Mouse (Mus musculus) yolk sac, embryonic 10.5 days (tissue): ENCODE results near the gene St6galnac4.

Experiments
- DNase-seq: peaks from one replicate; pipeline ENCODE4 v3.0.0-alpha.2; 2017; ENCODE audit warnings: low spot score

St6galnac4 gene

DNA sequence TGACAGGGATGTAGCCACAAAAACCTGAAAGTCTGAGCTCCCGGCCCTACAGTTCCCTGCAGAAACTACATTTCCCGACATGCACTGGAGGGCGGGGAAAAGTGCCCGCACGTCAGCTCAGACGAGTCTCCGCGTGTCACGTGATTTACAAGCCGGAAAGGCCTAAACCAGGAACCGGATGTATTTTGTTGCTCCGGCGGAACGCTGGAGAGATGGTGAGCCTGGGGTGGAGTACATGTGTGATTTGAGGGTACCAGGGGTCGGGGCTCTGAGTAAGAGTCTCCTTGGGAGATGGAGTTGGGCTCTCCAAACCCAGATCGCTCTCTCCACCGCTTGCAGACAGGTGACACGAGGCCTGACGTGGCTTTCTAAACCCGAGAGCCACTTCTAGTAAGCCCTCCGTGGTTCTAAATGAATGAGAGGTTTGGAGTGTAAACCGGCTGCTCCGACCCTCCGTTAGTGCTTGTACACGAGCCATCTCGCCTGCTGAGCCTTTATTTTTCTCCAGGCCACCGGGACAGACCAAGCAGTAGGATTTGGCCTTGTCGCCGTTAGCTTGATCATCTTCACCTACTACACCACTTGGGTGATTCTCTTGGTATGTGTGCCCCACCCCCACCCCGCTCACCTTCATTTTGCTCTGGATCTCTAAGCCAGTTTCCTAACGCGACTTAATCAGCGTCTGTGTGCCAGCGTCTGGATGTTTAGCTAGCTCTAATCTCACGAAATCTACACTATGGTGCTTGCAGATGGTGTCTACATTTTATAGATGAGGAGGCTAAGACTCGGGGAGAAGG lies 16.0 kb upstream of the St6galnac4 start, which contains the start of gene Dpm2:
Gene Dpm2 (plus strand): TSS at position 161 of the 797 bp plus-strand sequence.
- DNase-seq: peak; percentile 88

DNA sequence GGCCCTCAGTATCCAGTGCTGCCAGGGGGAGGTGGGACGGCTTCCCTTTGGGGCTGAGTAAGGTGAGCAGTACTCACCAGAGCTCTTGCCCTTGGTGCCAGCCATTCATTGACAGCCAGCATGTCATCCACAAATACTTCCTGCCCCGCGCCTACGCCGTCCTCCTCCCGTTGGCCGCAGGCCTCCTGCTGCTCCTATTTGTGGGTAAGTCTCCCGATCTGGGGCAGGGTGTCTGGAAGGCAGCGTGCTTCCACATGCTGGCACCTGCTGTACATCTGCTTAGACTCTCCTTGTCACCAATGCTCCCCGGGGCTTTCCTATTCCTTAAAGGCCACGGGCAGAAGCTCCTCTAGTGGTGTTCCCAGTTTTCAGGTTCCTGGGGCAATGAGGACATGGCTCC lies 14.7 kb upstream of the St6galnac4 start:
- DNase-seq: no peak

DNA sequence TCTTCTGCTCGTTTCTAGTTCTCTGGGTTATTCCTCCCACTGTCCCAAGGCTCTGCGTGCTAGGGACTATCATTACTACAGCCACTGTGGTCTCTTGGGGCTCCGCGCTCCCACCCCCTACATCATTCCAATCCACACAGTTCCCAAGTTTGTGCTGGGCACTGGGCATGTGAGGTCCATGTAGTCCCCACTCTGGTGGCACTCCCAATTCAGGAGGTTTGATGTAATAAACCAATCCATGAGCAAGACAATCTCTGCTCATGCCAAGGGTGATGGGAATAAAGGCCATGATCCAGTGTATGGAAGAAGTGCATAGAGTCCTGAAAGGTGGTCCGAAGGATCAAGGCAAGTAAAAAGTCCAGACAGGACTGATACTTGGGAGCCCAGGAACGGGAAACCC lies 12.4 kb upstream of the St6galnac4 start, which contains the start of gene Pip5kl1:
Gene Pip5kl1 (plus strand): TSS at position 301 of the 400 bp plus-strand sequence.
- DNase-seq: no peak

DNA sequence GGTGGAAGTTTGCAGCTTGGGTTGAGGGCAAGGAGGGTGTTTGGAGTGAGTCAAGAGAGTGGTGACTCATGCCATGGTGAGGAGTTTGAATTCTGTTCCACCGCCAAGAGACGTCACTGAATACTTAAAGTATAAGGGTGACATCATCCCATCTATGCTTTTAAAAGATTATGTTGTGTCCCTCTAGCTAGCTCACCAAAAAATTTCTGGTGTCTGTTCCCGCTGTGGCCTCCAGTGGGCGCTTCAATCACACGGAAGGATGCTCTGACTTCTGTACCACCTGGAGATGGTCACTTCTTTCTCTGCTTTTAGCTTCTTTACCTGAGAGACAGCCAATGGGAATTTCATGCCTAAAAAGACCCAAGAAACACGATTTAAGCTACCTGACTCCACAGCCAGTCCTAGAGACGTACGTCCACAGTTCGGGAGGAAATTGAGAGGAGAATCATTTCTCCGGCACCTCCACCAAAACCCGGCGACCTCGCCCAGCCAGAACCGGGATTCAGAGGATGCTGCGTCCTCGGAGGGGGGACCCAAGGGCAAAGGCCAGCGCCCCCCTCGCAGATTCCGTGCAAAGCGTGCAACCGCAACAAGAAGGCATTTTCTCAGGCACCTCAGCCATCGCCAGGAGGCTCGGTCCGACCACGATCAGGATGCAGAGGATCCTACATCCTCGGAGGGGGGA lies 11.9 kb upstream of the St6galnac4 start:
- no peak for DNase-seq

DNA sequence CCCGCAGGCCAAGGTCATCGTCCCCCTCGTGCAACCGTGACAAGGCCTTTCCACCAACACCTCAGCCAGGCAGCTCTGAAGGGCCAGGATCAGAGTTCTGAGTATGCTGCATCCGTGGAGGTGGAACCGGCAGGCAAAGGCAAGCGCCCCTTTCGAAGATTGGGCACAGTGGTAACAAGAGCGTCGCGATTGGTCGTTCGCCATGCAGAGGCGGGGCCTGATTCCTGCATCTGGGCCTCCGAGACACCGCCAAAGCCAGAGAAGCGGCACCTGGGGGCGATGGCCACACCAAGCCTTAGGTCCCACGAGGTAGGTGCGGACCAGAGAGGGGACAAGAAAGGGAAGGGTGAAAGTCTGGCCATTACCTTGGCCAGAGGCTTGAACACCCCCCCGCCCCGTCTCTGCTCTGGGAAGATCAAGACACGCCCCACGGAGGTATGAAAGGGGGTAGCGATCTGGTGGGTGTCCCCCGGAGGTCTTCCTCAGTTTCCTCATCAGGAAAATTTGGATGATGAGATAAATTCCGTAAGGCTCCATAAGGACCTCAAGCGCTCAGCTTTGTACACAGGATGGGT lies 11.2 kb upstream of the St6galnac4 start, which contains the start of gene 9430097D07Rik:
Gene 9430097D07Rik (minus strand): TSS at position 99 of the 575 bp plus-strand sequence.
- no peak for DNase-seq

DNA sequence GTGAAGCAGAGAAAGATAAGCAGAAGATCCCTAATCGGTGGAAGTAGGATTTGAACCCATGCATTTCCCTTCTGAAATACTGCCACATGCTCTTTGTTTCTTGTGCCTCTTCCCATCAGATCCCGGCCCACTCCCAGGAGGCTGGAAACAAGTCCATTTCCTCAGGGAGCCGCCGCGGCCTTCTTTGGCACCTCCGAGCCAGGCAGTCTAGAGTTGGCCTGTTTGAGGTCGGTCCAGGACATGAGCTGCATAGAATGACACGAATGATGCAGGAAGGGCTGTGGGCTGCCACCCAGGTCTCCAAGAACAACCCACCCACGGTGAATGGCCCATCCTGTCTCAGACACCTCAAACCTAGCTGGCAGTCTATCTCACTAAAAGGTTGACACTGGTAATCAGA lies 10.4 kb upstream of the St6galnac4 start:
- no peak for DNase-seq

DNA sequence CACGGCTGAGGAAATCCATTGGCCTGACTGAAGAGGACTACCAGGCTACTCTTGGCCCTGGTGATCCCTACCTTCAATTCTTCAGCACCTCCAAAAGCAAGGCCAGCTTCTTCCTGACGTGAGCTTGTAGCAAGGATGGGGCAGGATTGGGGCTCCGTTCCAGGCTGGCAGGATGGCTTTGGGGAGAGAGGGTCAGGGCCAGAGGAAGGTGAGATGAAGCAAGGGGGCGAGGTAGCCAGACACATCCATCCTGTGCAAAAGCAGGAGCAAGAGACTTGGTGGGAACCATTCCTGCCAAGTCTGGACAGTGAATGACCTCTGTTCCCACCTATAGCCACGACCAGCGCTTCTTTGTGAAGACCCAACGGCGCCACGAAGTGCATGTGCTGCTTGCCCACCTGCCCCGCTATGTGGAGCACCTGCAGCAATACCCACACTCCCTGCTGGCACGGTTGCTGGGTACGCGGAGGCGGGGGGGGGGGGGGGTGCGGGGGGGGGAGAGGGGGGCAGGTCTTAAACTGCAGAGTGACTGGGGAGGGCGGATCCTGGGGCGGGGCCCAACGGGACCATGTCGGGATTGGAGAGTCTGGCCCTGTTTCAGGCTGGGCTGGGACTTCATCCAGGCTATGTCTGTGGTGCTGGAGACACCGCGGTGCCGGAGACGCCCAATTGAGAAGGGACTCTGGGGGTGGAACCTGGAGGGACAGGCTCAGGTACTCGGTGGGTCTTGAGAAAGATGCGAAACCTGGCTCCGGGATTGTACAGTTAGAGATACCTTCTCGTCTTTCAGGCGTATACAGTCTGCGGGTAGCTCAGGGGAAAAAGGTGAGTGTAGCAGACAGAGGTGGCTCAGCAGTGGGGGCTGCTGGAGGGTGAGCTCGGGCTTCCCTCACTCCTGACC lies 8.5 kb upstream of the St6galnac4 start:
- no peak for DNase-seq

DNA sequence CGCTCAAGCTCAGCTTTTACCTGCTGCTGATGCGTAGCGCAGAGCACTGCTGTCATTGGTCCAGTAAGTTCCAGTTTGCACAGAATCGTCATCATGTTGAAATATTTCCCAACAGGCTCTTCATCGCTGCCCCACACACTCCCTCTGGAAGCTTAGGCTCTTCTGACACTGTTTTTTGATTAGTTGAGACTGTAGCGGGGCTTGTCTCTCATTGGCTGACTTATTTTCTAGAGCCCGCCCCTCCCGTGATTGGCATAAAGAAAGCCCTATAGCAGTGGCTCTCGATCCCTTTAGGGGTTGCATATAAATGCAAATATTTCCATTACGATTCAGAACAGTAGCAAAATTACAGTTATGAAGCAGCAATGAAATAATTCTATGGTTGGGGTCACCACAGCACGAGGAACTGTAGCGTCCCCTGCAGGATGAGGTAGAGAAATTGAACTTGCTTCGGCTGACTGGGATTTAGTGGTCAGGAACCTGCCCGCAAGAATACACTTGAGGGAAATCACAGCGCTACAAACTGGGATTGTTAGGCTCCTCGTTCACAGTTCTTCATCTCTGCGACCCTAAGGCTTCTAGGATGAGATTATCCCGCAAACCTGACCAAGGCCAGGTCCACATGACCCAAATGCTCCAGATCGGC lies 5.3 kb upstream of the St6galnac4 start:
- no peak for DNase-seq

DNA sequence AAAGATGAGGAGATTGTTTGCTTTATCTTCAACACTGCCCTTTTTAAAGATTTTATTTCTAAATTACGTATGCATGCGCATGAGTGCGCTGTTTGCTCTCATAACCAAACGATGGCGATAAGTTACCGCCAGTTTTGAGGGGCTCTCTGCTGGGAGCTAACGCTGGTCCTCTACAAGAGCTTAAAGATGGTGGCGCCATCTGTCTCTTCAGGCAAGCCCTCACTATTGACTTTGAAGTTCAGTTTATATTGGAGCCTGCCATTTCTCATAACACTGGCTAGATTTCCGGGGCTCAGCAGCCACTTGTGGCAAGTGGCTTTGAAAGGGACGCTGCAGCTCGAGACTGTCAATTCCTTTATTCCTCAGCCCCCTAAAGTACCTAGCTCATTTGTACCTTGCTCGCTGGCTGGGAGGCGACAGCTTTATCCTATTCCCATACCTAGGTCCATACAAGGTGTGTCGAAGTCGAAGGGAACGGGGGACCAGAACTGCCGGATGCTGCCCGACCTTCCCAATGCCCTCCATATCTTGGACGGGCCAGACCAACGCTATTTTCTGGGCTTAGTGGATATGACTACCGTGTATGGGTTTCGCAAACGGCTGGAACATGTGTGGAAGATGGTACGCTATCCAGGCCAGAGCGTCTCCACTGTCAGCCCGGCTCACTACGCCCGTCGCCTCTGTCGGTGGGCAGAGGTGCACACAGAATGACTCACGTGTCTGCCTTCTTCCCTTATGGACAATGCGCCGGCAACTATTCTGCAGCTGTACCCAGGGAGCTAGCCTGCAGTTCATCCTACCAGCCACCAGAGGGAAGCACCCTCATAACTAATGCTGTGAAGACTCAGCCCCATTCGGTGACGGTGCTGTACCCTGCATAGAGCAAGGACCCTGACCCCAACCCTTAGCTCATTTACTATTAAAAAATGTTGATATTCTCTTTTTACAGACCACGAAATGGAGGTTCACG lies 3.8 kb upstream of the St6galnac4 start:
- peak; percentile 60 for DNase-seq

DNA sequence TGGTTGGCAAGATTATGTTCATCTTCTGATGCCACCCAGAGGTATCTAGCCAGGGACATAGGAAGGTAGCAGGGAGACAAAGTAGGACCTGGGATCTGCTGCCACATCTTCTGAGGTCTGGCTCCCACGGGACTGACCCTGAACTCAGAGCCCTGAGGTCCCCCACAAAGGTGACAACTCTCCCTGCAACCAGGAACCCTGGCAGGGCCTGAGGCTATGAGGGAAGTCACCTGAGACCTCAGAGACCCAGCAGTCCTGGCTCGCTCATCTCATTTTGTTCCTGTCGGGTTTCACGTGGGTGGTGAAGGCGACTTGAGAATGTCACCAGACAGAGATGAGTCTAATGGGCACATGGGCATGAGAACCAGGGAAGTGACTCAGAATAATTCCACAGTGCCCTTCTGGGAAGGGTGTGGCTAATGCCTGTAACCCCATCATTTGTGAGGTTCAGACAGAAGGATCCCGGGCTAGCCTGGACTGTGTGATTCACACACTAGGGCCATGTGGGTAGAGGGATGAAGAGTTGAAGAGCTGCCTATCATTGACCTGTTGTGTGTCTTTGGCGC lies 1.7 kb upstream of the St6galnac4 start:
- no peak for DNase-seq

DNA sequence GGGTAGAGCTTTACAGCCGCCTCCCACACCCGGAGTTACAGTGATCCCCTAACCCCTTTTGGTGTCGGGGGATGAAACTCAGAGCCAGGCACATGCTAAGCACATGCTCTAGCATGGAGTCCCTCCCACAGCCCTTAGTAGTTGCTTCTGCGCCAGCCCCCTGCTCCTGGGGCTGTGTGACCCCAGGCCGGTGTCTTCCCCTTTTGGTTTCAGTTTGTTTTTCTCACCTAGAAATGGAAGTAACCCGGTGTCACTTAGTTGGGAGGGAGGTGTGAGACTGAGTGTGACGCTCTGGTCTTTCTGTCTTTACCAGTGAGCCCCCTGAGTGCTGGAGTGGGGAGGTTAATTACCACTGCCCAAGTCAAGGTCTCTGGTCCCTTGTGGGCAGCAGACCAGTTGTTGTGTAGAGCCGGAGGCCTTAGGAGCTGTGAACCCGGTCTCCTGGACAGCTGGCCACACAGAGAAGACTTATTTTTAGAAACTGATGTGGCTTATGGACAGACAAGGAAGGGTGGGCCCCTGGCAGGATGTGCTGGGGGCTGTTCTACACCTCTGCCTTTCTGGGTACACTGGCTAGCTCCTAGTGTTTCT lies 931 bp downstream of the St6galnac4 start:
- no peak for DNase-seq

DNA sequence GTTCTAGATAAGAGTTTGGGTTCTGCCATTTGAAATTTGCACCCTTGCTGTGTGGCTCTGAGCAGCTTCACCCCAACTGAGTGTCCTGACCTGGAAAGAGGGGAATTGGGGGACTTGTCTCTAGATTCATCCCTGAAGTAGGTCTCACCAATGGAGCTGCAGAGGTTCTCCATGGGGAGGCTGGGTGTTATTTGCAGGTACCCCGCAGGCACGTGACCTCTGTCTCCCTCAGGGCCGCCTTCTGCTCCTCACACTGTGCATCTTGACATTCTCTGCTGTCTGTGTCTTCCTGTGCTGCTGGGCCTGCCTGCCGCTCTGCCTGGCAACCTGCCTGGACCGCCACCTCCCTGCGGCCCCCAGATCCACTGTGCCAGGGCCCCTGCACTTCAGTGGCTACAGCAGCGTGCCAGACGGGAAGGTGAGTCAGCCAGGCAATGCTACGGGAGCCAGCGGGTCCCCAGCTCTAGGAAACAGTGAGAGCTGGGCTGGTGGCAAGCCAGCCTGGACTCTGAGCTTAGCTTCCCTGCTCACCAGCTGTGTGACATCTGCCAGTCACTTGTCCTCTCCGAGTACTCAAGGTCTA lies 2.4 kb downstream of the St6galnac4 start:
- no peak for DNase-seq

DNA sequence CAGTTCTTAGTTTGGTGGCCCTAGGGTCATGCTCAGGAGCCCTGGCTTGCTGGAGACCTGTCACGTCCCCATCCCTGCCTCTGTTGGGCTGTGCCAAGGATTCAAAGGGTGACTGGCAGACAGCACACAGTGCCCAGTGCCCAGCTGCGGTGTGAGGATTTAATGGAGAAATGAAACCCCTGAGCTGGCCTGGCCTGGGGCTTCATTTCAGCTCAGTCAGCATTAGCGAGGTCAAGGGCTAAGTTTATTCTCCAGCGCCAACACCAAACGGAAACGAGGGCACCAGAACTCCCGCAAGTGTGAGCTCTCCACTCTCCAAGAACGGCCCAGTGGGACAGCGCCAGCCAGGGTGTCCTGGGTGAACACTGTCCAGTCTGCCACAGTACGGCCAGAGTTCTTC lies 3.3 kb downstream of the St6galnac4 start:
- no peak for DNase-seq

DNA sequence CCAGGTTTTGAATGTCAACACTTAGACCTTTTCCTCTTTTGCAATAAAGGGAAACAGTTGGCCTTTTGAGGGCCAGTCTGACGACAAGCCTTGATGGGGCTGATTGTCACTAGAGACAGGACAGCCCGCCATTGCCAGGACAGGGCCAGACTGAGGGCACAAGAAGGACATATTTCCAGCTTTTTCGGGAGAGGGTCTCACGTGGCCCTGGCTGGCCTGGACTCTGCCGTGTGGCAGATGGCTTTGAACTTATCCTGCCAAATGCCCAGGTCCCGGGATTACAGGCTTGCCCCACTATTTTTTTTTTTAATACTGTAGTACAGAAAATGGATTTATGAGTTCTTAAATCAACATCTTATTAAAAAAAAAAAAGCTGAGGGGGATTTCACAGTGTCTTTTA lies 4.4 kb downstream of the St6galnac4 start:
- DNase-seq: no peak

DNA sequence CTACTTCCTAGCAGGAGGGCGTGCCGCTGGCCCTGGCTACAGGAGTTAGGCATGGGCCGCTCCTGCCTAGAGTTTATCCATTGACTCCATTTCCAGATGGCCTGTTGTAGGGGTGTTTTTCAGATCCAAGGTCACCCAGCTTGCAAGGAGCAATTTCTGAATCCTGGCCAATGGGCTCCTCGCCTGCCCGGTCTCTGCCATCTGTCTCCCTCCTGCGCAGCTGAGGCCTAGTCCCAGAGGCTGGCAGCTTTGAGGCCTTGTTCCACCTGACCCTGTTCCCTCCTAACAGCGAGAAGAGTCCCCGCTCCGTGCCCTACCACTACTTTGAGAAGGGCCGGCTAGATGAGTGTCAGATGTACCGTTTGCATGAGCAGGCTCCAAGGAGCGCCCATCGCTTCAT lies 9.8 kb downstream of the St6galnac4 start:
- no peak for DNase-seq

DNA sequence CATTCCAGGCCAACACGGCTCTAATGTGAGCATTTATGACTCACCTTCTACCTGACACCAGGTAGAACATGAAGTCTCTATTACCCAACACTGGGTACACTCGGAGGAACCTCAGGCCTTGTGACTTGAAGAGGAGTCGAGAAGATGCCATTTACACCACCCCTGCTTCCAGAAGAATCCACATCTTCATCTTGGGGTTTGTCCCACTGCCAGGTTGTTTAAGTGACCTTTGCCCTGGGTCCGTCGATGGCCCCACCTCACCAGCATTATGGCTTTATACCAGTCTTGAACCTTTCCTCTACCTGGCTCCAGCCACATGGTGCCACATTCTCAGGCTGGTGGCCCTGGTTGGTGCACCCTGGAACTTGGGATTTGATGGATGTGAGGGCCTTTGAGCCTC lies 10.4 kb downstream of the St6galnac4 start:
- DNase-seq: no peak

DNA sequence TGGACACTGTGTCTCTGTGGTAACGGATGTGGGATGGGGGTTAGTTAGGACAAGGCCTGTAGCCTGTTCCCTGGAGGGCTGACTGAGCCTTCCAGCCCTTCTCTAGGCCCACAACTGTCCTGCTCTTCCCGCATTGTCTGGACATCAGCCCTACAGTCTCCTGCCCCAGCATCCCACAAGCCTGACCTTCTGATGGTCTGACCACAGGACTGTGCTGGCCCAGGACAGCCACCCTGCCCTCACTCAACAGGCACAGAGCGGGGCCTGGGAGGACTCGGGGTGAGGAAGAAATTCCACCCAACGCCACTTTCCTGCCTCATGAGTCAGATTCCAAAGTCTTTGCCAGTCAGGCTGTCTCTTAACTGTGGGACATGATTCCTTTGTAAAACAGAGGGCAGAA lies 10.8 kb downstream of the St6galnac4 start:
- no peak for DNase-seq

DNA sequence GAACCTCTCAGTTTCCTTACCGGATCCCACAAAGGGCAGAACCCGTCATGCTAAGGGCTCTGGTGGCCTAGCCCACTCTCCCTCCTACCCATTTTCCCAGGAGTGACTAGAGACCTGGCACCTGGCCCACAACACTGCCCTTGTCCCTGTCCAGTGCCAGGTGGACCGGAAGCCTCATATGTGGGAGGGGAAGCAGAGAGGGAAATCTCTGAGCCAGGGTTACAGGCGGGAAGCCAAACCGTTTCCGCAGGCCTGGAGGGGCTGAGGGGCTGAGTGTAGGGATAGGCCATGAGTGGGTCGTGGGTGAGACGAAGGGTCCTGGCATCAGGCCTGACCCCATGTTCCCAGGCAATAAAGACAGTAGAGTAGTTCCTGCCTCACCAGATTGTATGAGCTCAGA lies 11.6 kb downstream of the St6galnac4 start:
- no peak for DNase-seq

DNA sequence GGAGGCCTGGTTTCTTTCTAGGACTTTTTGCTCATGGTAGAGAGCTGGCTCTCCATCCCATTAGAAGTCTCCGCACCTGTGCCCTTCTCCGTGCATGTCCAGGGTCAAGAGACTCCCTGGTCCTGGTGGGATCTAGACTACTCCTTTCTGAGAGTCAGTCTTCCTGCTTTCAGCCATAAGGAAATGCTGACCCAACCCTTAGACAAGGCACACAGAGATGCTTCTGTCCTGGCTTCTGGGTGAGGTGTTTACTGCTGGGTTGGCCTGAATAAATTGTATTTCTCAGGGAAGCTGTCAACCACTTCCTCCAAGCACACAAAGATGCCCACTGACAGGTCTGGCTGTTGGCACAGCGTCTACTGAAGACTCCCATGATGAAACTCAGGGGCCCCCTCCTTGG lies 12.5 kb downstream of the St6galnac4 start, which contains the start of gene St6galnac6:
Gene St6galnac6 (plus strand): TSS at position 301 of the 400 bp plus-strand sequence.
- DNase-seq: no peak
